In the genomic region with DNA sequence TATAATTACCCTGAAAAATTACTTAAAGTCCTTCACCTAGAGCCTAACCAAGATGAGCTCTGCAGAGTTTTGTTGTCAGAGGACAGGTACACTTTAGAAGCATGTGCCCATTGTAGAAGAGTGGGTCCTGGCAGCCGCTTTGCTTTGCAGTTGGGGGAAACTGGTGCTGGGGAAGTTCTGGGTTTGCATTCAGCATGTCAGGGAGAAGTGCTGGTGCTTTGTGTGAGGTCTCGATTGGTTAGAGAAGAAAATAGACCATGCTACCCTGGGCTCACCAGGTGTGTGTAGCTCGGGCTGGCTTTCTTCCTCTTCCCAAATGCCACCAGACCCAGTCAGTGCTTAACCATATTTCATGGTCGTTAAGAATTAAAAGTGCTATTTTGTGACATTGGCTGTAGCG, we compare ENCODE assay signal across 23 mouse cellular contexts.
"Had no signal": no experiment of that assay in that cellular context is flagged by ENCODE, and none has a peak within 500 bp of the region (broad histone marks: within the 10 kb centered on the region; RNA-seq: fewer than 3 reads in every experiment).

No protein-coding gene starts in this region.

- H3K27me3 ChIP-seq: heart, embryonic 12.5 days; hindbrain, embryonic 12.5 days; limb, embryonic 12.5 days; liver, embryonic 13.5 days had no signal

- H3K27ac ChIP-seq: heart, adult 2 months; hindbrain, embryonic 10.5 days; hindbrain, embryonic 12.5 days; hindbrain, embryonic 14.5 days; layer of hippocampus, adult 2 months; left cerebral cortex, adult 2 months; limb, embryonic 10.5 days; limb, embryonic 12.5 days; liver, embryonic 13.5 days had no signal

- H3K4me3 ChIP-seq: heart, adult 2 months; heart, embryonic 12.5 days; hindbrain, embryonic 10.5 days; hindbrain, embryonic 12.5 days; layer of hippocampus, adult 2 months; left cerebral cortex, adult 2 months; limb, embryonic 10.5 days; limb, embryonic 12.5 days; liver, embryonic 13.5 days had no signal

- H3K9me3 ChIP-seq: heart, embryonic 12.5 days; hindbrain, embryonic 10.5 days; hindbrain, embryonic 12.5 days; limb, embryonic 10.5 days; limb, embryonic 12.5 days; liver, embryonic 13.5 days had no signal

- ATAC-seq: hindbrain, embryonic 16.5 days; inflammation-experienced regulatory T-cells, adult 6 months had no signal

- DNase-seq: gastrocnemius, postnatal 10 days; gastrocnemius, postnatal 25 days; heart, adult 2 months; heart, postnatal 10 days; heart, postnatal 4 days; kidney, adult 18-20 months; kidney, adult 8-10 months; kidney, postnatal 10 days; kidney, postnatal 25 days; kidney, postnatal 4 days; liver; liver, embryonic 13.5 days had no signal

- H3K36me3 ChIP-seq: heart, embryonic 12.5 days; hindbrain, embryonic 10.5 days; hindbrain, embryonic 12.5 days; limb, embryonic 10.5 days; limb, embryonic 12.5 days; liver, embryonic 13.5 days had no signal

- H3K4me2 ChIP-seq: heart, embryonic 12.5 days; hindbrain, embryonic 12.5 days; hindbrain, embryonic 14.5 days; limb, embryonic 12.5 days; liver, embryonic 11.5 days; liver, embryonic 13.5 days had no signal

- H3K9ac ChIP-seq: heart, embryonic 12.5 days; hindbrain, embryonic 12.5 days; hindbrain, embryonic 14.5 days; limb, embryonic 12.5 days; liver, embryonic 13.5 days had no signal
